Mouse (Mus musculus) kidney, embryonic 15.5 days (tissue): ENCODE measurements around the gene Polr2j. TPM values are rescaled to one million over a fixed set of nuclear protein-coding genes. Genes with fewer than 3 reads are reported as not detected.
A peak's percentile ranks its signal among the peaks of the same experiment; 100 is the strongest.
"Not testable (repeated sequence)": the region's sequence is repeated elsewhere in the genome, so short reads cannot be mapped to it uniquely, and the experiment has no call there.

Source experiments
- ATAC-seq: fragments of 200-750 bp; cut with Nextera tagmentation; replicated peaks from 2 replicates; pipeline ENCODE4 v1.8.0; 2017; ENCODE audit warnings: moderate TSS enrichment; ENCODE audit not compliant: low FRiP score
- H3K27ac ChIP-seq: fragments of 300-500 bp; sonication (generic); 2 replicates; pipeline ENCODE4 v1.5.1; 2015; ENCODE audit warnings: mild to moderate bottlenecking, inconsistent platforms
- H3K27me3 ChIP-seq: fragments of 300-500 bp; sonication (generic); 2 replicates; pipeline ENCODE4 v1.6.1; 2015; ENCODE audit warnings: inconsistent platforms
- H3K36me3 ChIP-seq: fragments of 300-500 bp; sonication (generic); 2 replicates; pipeline ENCODE4 v1.6.1; 2015; ENCODE audit warnings: inconsistent platforms
- H3K4me1 ChIP-seq: fragments of 300-500 bp; sonication (generic); 2 replicates; pipeline ENCODE4 v1.6.1; 2015; ENCODE audit warnings: inconsistent platforms
- H3K4me2 ChIP-seq: fragments of 300-500 bp; sonication (generic); 2 replicates; pipeline ENCODE4 v1.6.1; 2015; ENCODE audit warnings: moderate library complexity, mild to moderate bottlenecking, inconsistent platforms
- H3K4me3 ChIP-seq: fragments of 300-500 bp; sonication (generic); replicated peaks from 2 replicates; pipeline ENCODE4 v1.5.1; 2015; ENCODE audit warnings: mild to moderate bottlenecking, inconsistent platforms
- H3K9ac ChIP-seq: fragments of 300-500 bp; sonication (generic); 2 replicates; pipeline ENCODE4 v1.6.1; 2015; ENCODE audit warnings: mild to moderate bottlenecking, inconsistent platforms
- H3K9me3 ChIP-seq: fragments of 300-500 bp; sonication (generic); replicated peaks from 2 replicates; pipeline ENCODE4 v1.6.1; 2016; ENCODE audit warnings: inconsistent platforms
- WGBS: fragments of 180-500 bp; shearing (Covaris S2); methylation state at CpG from one replicate; pipeline ENCODE4 v1.1.7; 2015; ENCODE audit warnings: mixed read lengths; 5-methylcytosine and 5-hydroxymethylcytosine counted together
- polyA plus RNA-seq: library from polyadenylated mRNA; unstranded; fragments of >200 nt; fragmentation: Nextera tagmentation; extraction: Ambion mirVana; gene quantifications from 2 replicates; pipeline ENCODE4 v1.2.1, GENCODE M21; 2015

The Polr2j gene
- polyA plus RNA-seq, 1 experiment from 2014 or later: 249 TPM

DNA sequence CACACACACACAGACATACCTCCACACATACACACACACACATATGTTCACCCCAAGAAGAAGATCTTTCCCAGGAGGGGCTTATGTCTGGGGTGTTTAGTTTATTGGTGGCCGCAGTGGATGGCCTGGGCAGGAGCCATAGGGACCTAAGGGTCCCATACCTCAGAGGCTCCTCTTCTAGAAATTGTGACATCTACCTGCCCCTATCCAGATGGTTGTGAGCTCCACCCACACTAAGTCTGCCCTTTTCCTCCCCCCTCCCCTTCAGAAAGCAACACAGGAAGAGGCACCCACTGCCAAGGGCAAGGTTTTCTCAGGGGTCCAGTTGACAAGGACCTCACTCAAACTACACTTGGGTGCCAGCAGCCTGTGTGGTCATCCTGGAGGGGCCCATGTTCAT lies 30.5 kb downstream of the Polr2j start:
- 93% methylated on average over 1 of the region's 1 CpGs for WGBS
- Histone ChIP-seq H3K4me1 (no peaks in the 10 kb centered on the region), H3K27ac (no peak overlapping the region), H3K9ac (no peak overlapping the region), H3K27me3 (no peaks in the 10 kb centered on the region), H3K4me2 (no peak overlapping the region), H3K36me3 (peaks cover 9% of the 10 kb centered on the region), H3K9me3 (no peaks in the 10 kb centered on the region), H3K4me3 (no peak overlapping the region)
- ATAC-seq: no peak

DNA sequence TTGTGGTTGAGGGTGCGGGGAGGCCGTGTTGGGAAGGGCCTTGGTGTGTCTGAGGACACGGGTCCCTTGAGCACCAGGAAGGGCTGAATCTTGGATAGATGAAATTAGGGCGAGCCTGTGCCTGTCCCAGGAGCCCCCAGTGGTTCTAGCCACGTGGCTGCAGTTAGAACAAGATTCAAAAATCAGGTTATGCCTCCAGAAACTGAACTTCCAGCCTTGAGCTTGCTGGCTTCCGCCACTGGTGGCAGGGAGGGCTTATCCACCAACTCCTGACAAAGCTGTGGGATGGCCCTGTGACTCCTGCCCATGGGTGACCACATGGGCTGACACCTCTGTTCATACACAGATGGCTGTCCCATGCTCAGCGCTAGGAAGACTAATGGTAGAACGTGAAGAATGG lies 31.3 kb downstream of the Polr2j start:
- Histone ChIP-seq H3K9ac (no peak overlapping the region), H3K27me3 (no peaks in the 10 kb centered on the region), H3K4me2 (no peak overlapping the region), H3K36me3 (peaks cover 1% of the 10 kb centered on the region), H3K4me1 (no peaks in the 10 kb centered on the region), H3K9me3 (no peaks in the 10 kb centered on the region), H3K4me3 (no peak overlapping the region), H3K27ac (no peak overlapping the region)
- 71% methylated on average over 8 of the region's 8 CpGs for WGBS
- no peak for ATAC-seq

DNA sequence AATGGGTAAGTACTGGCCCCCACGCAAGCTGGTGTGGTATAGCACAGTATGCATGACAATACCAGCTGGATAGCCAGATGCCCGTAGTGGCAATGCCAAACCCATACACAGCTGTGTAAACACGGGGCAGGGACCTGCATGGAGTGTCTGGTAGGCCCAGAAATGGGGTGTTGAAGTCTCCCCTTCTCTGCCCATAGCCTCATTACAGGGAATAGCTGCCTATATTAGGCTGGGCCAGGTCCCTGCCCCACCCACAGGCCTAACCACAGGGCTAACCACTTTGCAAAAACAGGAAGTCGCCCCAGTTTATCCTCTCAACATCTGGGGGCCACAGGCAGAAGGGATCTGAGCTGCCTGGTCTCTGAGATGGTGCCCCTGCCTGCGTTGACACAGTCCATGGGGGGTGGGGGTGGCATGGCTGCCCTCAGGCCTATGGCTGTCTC lies 32.7 kb downstream of the Polr2j start:
- ATAC-seq, H3K4me2 ChIP-seq, H3K4me1 ChIP-seq, H3K9me3 ChIP-seq, H3K9ac ChIP-seq, H3K27ac ChIP-seq, H3K36me3 ChIP-seq, H3K4me3 ChIP-seq, H3K27me3 ChIP-seq: not testable (repeated sequence)
- 66% methylated on average over 5 of the region's 5 CpGs for WGBS

DNA sequence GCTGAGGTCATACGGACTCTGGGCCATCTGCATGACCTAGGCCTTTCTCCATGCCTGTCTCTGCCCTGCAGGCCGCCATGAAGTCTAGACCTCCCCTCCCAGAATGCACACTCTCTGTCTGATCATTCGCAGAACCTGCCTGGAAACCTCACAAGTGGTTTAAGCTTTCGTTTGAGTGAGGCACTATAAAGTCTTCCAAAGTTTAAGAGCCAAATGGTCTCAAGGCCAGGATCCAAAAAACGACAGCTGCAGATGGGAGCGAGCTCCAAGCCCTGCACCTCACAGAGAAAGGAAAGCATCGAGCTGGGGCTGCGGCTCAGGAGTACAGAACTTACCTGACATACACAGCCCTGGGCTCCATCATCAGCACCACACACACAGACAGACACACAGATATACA lies 35.9 kb downstream of the Polr2j start:
- Histone ChIP-seq H3K9ac (no peak overlapping the region), H3K27ac (no peak overlapping the region), H3K4me3 (no peak overlapping the region), H3K4me2 (no peak overlapping the region), H3K36me3 (no peaks in the 10 kb centered on the region), H3K4me1 (no peaks in the 10 kb centered on the region), H3K27me3 (no peaks in the 10 kb centered on the region), H3K9me3 (no peaks in the 10 kb centered on the region)
- ATAC-seq: no peak
- 63% methylated on average over 8 of the region's 8 CpGs for WGBS

DNA sequence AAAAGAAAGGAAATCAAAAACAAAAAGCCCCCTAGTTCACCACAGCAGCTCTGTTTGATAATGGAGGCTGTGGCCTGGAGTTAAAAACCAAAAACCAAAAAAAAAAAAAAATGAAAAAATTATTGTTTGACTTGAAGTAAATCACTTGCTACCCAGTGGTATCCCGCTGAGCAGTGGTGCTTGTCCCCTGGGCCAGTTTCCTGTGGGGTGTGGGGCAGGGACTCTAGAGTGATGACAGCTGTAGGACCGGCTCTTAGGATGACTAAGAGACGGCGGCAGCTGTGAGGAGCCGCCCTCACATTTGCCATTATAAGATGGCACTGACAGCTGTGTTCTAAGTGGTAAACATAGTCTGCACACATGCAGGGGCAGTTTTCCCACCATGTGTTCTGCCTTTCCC lies 39.0 kb downstream of the Polr2j start:
- H3K36me3 ChIP-seq: 0 out of 2 replicates have a peak, but pooled peaks cover 1% of the 10 kb centered on the region
- H3K4me1 ChIP-seq: no peaks in the 10 kb centered on the region
- no peak overlapping the region for H3K9ac ChIP-seq
- no peaks in the 10 kb centered on the region for H3K9me3 ChIP-seq
- H3K4me3 ChIP-seq: no peak overlapping the region
- no peaks in the 10 kb centered on the region for H3K27me3 ChIP-seq
- H3K4me2 ChIP-seq: no peak overlapping the region
- no peak for ATAC-seq
- H3K27ac ChIP-seq: no peak overlapping the region
- WGBS: 78% methylated on average over 5 of the region's 5 CpGs

DNA sequence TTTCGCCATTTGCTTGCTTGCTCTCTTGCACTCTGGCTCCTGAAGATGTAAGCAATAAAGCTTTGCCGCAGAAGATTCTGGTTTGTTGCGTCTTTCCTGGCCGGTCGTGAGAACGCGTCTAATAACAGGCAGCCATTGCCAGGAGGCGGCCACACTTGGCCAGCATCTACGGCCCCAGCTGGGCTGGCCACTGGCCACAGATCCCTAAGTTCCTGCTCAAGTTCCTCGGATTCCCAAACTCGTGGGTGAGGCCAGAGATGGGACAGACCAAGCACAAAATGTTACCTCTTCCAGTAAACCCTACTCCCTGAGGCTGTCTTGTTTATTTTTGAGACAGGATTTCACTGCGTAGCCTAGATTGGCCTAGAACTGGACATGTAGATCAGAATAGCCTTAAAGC lies 43.7 kb downstream of the Polr2j start:
- 90% methylated on average over 11 of the region's 12 CpGs for WGBS
- H3K9ac ChIP-seq, H3K27me3 ChIP-seq, ATAC-seq, H3K4me1 ChIP-seq, H3K4me2 ChIP-seq, H3K36me3 ChIP-seq, H3K27ac ChIP-seq, H3K4me3 ChIP-seq, H3K9me3 ChIP-seq: not testable (repeated sequence)

DNA sequence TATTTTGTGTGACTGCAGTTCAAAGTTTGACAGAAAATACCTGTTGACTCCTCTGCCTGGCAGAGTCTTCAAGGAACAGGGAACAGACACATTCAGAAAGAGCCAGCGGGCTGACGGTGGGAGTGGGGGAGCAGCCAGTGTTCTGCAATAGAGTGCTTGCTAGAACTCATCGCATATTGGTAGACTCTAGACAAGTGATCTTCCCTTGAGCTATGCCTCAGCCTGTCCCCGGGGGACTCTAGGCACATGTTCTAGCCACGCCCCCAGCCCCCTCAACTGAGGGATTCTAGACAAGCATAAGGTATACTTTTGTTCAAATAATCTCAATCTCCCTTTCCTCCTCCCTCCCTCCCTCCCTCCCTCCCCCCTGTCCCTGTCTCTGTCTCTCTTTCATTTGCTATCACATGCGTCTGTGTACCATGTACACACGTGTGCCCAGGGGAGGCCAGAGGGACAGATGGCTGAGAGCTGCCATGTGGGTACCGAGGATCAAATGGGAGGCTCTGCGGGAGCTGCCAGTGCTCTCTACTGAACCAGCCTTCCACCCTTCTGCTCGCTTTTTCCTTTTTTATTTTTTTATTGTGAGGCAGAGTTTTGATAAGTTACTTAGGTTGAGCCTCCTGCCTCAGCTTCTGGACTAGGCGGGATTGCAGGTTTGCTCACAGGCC lies 47.5 kb downstream of the Polr2j start:
- no peaks in the 10 kb centered on the region for H3K27me3 ChIP-seq
- no peak for ATAC-seq
- H3K9me3 ChIP-seq: 0 out of 2 replicates have a peak, but pooled peaks cover 4% of the 10 kb centered on the region
- peaks cover 10% of the 10 kb centered on the region; the same call in 1 of the 2 replicates for H3K36me3 ChIP-seq
- no peak overlapping the region for H3K9ac ChIP-seq
- no peaks in the 10 kb centered on the region for H3K4me1 ChIP-seq
- WGBS: 88% methylated on average over 11 of the region's 11 CpGs
- no peak overlapping the region for H3K4me2 ChIP-seq
- H3K4me3 ChIP-seq: no peak overlapping the region
- no peak overlapping the region for H3K27ac ChIP-seq

DNA sequence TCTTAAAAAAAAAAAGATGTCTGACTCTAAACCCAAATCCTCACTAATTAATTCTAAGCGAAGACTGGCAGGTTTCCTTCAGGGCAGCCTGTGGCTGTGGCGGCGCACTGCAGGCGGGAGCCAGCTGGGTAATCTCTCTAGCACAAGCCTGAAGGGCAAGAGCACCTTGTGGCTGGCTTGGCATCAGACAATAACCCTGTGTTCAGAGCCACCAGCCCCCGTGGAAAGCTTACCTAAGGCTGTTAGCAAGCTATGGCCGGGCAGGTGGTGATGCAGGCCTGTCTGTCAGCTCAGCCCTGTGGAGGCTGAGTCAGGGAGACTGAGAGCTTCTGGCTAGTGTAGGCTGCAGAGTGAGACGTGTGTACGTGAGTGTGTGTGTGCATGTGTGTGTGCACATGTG lies 48.8 kb downstream of the Polr2j start:
- H3K36me3 ChIP-seq: peaks cover 10% of the 10 kb centered on the region; the same call in 1 of the 2 replicates
- no peak for ATAC-seq
- H3K4me3 ChIP-seq: no peak overlapping the region
- 85% methylated on average over 8 of the region's 8 CpGs for WGBS
- H3K9me3 ChIP-seq: 0 out of 2 replicates have a peak, but pooled peaks cover 4% of the 10 kb centered on the region
- no peak overlapping the region for H3K4me2 ChIP-seq
- no peaks in the 10 kb centered on the region for H3K27me3 ChIP-seq
- peaks cover 4% of the 10 kb centered on the region for H3K4me1 ChIP-seq
- H3K27ac ChIP-seq: no peak overlapping the region
- H3K9ac ChIP-seq: no peak overlapping the region

DNA sequence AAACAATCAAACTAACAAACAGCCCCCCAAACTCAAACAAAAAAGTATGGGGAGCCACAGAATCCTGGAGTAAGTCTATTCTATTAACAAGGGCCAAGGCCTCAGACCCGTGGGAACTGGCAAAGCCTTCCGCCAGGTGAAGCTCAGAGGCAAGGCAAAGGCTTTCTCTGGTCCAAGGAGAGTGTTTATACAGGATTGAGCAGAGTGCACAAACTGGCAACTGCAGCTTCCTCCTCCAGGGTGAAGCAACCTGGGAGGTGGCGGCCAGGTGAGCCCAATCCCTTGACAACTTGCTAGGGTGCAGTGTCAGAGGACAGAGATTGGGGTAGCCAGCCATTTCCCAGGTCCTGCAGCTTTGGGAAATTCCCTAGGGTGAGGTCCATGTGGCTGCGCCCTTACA lies 50.9 kb downstream of the Polr2j start:
- H3K9ac ChIP-seq: no peak overlapping the region
- 92% methylated on average over 4 of the region's 4 CpGs for WGBS
- ATAC-seq: no peak

DNA sequence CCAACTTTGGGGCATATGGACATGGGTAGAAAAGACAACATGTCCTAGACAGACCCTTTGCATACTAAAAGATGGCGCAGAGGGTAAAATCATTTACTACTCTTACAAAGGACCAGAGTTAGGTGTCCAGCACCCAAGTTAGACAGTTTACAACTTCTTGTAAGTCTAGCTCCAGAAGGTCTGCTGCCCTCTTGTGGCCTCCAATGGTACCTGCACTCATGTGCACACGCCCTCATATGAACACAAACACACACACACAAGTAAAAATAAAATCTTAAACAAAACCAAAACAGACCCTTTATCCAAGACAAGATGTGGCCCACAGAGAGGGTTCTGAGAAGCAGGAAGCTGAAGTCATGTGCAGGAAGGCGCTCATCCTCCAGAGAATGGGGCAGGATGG lies 51.6 kb downstream of the Polr2j start:
- H3K9me3 ChIP-seq: 0 out of 2 replicates have a peak, but pooled peaks cover 4% of the 10 kb centered on the region
- no peak overlapping the region for H3K4me2 ChIP-seq
- H3K4me3 ChIP-seq: no peak overlapping the region
- no peak overlapping the region for H3K9ac ChIP-seq
- 94% methylated on average over 3 of the region's 3 CpGs for WGBS
- H3K27me3 ChIP-seq: no peaks in the 10 kb centered on the region
- peaks cover 19% of the 10 kb centered on the region for H3K4me1 ChIP-seq
- peaks cover 3% of the 10 kb centered on the region; the same call in 1 of the 2 replicates for H3K36me3 ChIP-seq
- no peak for ATAC-seq
- no peak overlapping the region for H3K27ac ChIP-seq

More for the DNA sequence above, 50.9 kb downstream of the Polr2j start:
- Histone ChIP-seq H3K4me2 (no peak overlapping the region), H3K9me3 (0 out of 2 replicates have a peak, but pooled peaks cover 4% of the 10 kb centered on the region), H3K36me3 (peaks cover 3% of the 10 kb centered on the region; the same call in 1 of the 2 replicates), H3K27me3 (no peaks in the 10 kb centered on the region), H3K4me1 (peaks cover 19% of the 10 kb centered on the region), H3K27ac (no peak overlapping the region), H3K4me3 (no peak overlapping the region)

DNA sequence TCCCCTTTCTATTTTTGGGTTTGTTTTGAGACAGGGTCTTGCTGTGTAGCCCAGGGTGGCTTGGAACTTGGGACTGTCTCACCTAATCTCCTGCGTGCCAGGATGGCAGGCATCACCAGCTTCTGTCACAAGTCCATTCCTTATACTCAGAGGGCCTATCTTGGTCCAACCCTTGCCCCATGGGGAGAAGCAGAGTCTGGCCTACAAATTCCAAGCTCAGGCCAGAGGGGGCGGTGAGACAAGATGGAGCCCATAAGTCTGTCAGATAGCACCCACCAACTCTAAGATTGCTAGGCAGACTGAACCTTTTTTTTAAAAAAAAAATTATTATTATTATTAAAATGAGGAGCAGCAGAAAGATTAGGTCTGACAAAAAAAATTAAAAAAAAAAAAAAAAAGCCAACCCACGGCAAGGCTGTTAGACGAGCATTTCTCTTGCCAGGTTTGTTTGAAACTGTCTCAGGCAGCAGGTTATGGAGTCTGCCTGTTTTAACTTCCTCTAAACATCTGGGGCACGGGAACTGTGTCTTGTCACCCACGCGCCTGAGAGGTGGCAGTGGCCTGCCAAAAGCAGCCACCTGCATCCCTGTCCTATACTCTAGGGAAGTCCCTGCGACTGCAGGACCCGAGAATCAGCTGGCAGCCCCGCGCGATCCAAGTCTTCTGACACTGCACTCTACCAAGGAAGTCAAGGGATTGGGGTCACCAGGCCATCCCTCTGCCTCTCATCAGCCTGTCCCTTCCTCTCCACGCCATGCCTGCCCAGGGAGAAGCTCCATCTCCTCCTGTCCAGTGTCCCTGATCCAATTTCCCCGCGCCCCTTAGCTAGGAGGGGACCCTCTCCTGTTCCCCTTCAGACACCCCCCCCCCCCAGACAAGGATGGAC lies 53.4 kb downstream of the Polr2j start:
- Histone ChIP-seq H3K4me3 (peak overlapping the region; percentile 52), H3K27me3 (no peaks in the 10 kb centered on the region), H3K36me3 (peaks cover 3% of the 10 kb centered on the region; the same call in 1 of the 2 replicates), H3K4me1 (peaks cover 22% of the 10 kb centered on the region), H3K9ac (peak overlapping the region; percentile 57), H3K9me3 (0 out of 2 replicates have a peak, but pooled peaks cover 4% of the 10 kb centered on the region), H3K4me2 (peak overlapping the region; percentile 84), H3K27ac (no peak overlapping the region)
- ATAC-seq: peak; percentile 57
- 11% methylated on average over 15 of the region's 15 CpGs for WGBS
